Mouse (Mus musculus): Measurements from ENCODE around the gene Klrb1b.

The Klrb1b gene

GRCm38 (mm10) chr6:128826132-128826531 is at the start of gene Klrb1b, which contains the start of gene Gm44511:
Klrb1b (minus strand) TSS chr6:128826331.
Gm44511 (minus strand) TSS chr6:128826315.
- no peak for DNase-seq (ENCODE audit: low spot score)

- DNase-seq (ENCODE audit: low spot score): no peak
These were observed 45.9 kb upstream of the Klrb1b start for GRCm38 (mm10) chr6:128871910-128872610.

- DNase-seq (ENCODE audit: low spot score): no peak
These were observed 42.7 kb upstream of the Klrb1b start for GRCm38 (mm10) chr6:128868861-128869260.

- no peak for DNase-seq (ENCODE audit: low spot score)
These were observed 31.8 kb upstream of the Klrb1b start for GRCm38 (mm10) chr6:128857976-128858375.

GRCm38 (mm10) chr6:128856250-128856649 is 30.1 kb upstream of the Klrb1b start:
- DNase-seq (ENCODE audit: low spot score): no peak

- DNase-seq (ENCODE audit: low spot score): no peak
These were observed 29.3 kb upstream of the Klrb1b start for GRCm38 (mm10) chr6:128855477-128855876.

- no peak for DNase-seq (ENCODE audit: low spot score)
These were observed 28.8 kb upstream of the Klrb1b start for GRCm38 (mm10) chr6:128854895-128855294.

- DNase-seq (ENCODE audit: low spot score): peak; percentile 90
These were observed 28.1 kb upstream of the Klrb1b start for GRCm38 (mm10) chr6:128854024-128854820.

GRCm38 (mm10) chr6:128852766-128853165 is 26.6 kb upstream of the Klrb1b start:
- DNase-seq (ENCODE audit: low spot score): no peak

- DNase-seq (ENCODE audit: low spot score): no peak
These were observed 25.0 kb upstream of the Klrb1b start for GRCm38 (mm10) chr6:128851151-128851550.

- no peak for DNase-seq (ENCODE audit: low spot score)
These were observed 24.5 kb upstream of the Klrb1b start for GRCm38 (mm10) chr6:128850671-128851070.

GRCm38 (mm10) chr6:128849902-128850301 is 23.8 kb upstream of the Klrb1b start:
- peak; percentile 84 for DNase-seq (ENCODE audit: low spot score)

- DNase-seq (ENCODE audit: low spot score): no peak
These were observed 21.3 kb upstream of the Klrb1b start for GRCm38 (mm10) chr6:128847401-128847800.

GRCm38 (mm10) chr6:128845998-128846542 is 19.9 kb upstream of the Klrb1b start:
- DNase-seq (ENCODE audit: low spot score): peak; percentile 34

GRCm38 (mm10) chr6:128845319-128845979 is 19.3 kb upstream of the Klrb1b start:
- DNase-seq (ENCODE audit: low spot score): peak; percentile 97

GRCm38 (mm10) chr6:128844586-128845080 is 18.5 kb upstream of the Klrb1b start:
- peak; percentile 8 for DNase-seq (ENCODE audit: low spot score)

GRCm38 (mm10) chr6:128844131-128844530 is 18.0 kb upstream of the Klrb1b start:
- DNase-seq (ENCODE audit: low spot score): peak; percentile 22

GRCm38 (mm10) chr6:128843479-128843992 is 17.4 kb upstream of the Klrb1b start:
- DNase-seq (ENCODE audit: low spot score): peak; percentile 87

GRCm38 (mm10) chr6:128842945-128843478 is 16.9 kb upstream of the Klrb1b start:
- peak; percentile 97 for DNase-seq (ENCODE audit: low spot score)

- peak; percentile 52 for DNase-seq (ENCODE audit: low spot score)
These were observed 16.3 kb upstream of the Klrb1b start for GRCm38 (mm10) chr6:128842356-128842944.

All from embryo, embryonic 10.5 days (tissue).